Mouse (Mus musculus) retina, embryonic 14.5 days (tissue): ENCODE measurements at regions not wholly inside any gene's neighbourhood (a gene's known extent, or its start where the extent isn't known, plus 50 kb on each side); places are given as distances from the start of the nearest gene placed in this dataset.

Source experiments
- DNase-seq: peaks from one replicate; pipeline ENCODE4 v3.0.0-alpha.2; 2015; ENCODE audit warnings: low spot score

GRCm38 (mm10) chr9:73173589-73174247, 60.5 kb downstream of the Rsl24d1 start:
- DNase-seq, result no peak

GRCm38 (mm10) chr9:73176645-73177044, 63.4 kb downstream of the Rsl24d1 start:
- DNase-seq, result no peak

GRCm38 (mm10) chr9:73183356-73183755, 70.1 kb downstream of the Rsl24d1 start:
- no peak for DNase-seq

GRCm38 (mm10) chr9:73184908-73185307, 71.7 kb downstream of the Rsl24d1 start:
- no peak for DNase-seq

- DNase-seq, result peak; percentile 53
Measured at GRCm38 (mm10) chr9:73192271-73192785, 79.1 kb downstream of the Rsl24d1 start.

GRCm38 (mm10) chr9:73198261-73199085, 85.2 kb downstream of the Rsl24d1 start:
- peak; percentile 59 for DNase-seq

GRCm38 (mm10) chr9:73223111-73223510, 109.9 kb downstream of the Rsl24d1 start:
- no peak for DNase-seq

- DNase-seq, result no peak
Measured at GRCm38 (mm10) chr9:73240188-73240587, 127.0 kb downstream of the Rsl24d1 start.

- peak; percentile 72 for DNase-seq
Measured at GRCm38 (mm10) chr9:73242521-73243308, 129.5 kb downstream of the Rsl24d1 start.

- DNase-seq, result no peak
Measured at GRCm38 (mm10) chr9:73244177-73244576, 131.0 kb downstream of the Rsl24d1 start.

GRCm38 (mm10) chr9:73245524-73245923, 132.3 kb downstream of the Rsl24d1 start:
- DNase-seq, result no peak

- no peak for DNase-seq
Measured at GRCm38 (mm10) chr9:73258171-73258570, 144.9 kb downstream of the Rsl24d1 start.

GRCm38 (mm10) chr9:73258640-73259039, 145.4 kb downstream of the Rsl24d1 start:
- DNase-seq, result peak; percentile 19

- DNase-seq, result no peak
Measured at GRCm38 (mm10) chr9:73262711-73263110, 149.5 kb downstream of the Rsl24d1 start.

GRCm38 (mm10) chr9:73270249-73270648, 157.0 kb downstream of the Rsl24d1 start:
- DNase-seq, result no peak

- DNase-seq, result no peak
Measured at GRCm38 (mm10) chr9:73272614-73273013, 159.4 kb downstream of the Rsl24d1 start.

GRCm38 (mm10) chr9:73273681-73274080, 160.5 kb downstream of the Rsl24d1 start:
- no peak for DNase-seq

GRCm38 (mm10) chr9:73275671-73276070, 162.4 kb downstream of the Rsl24d1 start:
- DNase-seq, result no peak

- no peak for DNase-seq
Measured at GRCm38 (mm10) chr9:73295287-73295686, 182.1 kb downstream of the Rsl24d1 start.

- peak; percentile 60 for DNase-seq
Measured at GRCm38 (mm10) chr9:73302156-73302918, 189.1 kb downstream of the Rsl24d1 start.

- DNase-seq, result no peak
Measured at GRCm38 (mm10) chr9:73317048-73317447, 203.8 kb downstream of the Rsl24d1 start.
